Mouse (Mus musculus) midbrain, embryonic 12.5 days (tissue): Measurements from ENCODE around the gene Dcaf1. TPM values are rescaled to one million over a fixed set of nuclear protein-coding genes. Genes with fewer than 3 reads are reported as not detected.

Experiments
- ATAC-seq: fragments of 200-750 bp; cut with Nextera tagmentation; 2 replicates; pipeline ENCODE4 v1.8.0; 2017; ENCODE audit warnings: low read depth, moderate TSS enrichment, moderate library complexity; ENCODE audit not compliant: low FRiP score
- H3K27ac ChIP-seq: fragments of 300-500 bp; sonication (generic); replicated peaks from 2 replicates; pipeline ENCODE4 v1.5.1; 2016; ENCODE audit warnings: mild to moderate bottlenecking
- H3K27me3 ChIP-seq: fragments of 300-500 bp; sonication (generic); 2 replicates; pipeline ENCODE4 v1.6.1; 2016; ENCODE audit warnings: mild to moderate bottlenecking
- H3K36me3 ChIP-seq: fragments of 300-500 bp; sonication (generic); 2 replicates; pipeline ENCODE4 v1.6.1; 2016
- H3K4me1 ChIP-seq: fragments of 300-500 bp; sonication (generic); 2 replicates; pipeline ENCODE4 v1.6.1; 2016
- H3K4me2 ChIP-seq: fragments of 300-500 bp; sonication (generic); replicated peaks from 2 replicates; pipeline ENCODE4 v1.6.1; 2016; ENCODE audit warnings: mild to moderate bottlenecking, moderate library complexity
- H3K4me3 ChIP-seq: fragments of 300-500 bp; sonication (generic); 2 replicates; pipeline ENCODE4 v1.5.1; 2016; ENCODE audit warnings: mild to moderate bottlenecking
- H3K9ac ChIP-seq: fragments of 300-500 bp; sonication (generic); replicated peaks from 2 replicates; pipeline ENCODE4 v1.6.1; 2016; ENCODE audit warnings: mild to moderate bottlenecking, moderate library complexity
- H3K9me3 ChIP-seq: fragments of 300-500 bp; sonication (generic); 2 replicates; pipeline ENCODE4 v1.6.1; 2016; ENCODE audit warnings: mild to moderate bottlenecking
- WGBS: fragments of 180-500 bp; shearing (Covaris S2); methylation state at CpG from one replicate; pipeline ENCODE4 v1.1.7; 2016; 5-methylcytosine and 5-hydroxymethylcytosine counted together
- polyA plus RNA-seq: library from polyadenylated mRNA; unstranded; fragments of >200 nt; fragmentation: Nextera tagmentation; extraction: Ambion mirVana; gene quantifications from 2 replicates; pipeline ENCODE4 v1.2.1, GENCODE M21; 2016

The Dcaf1 gene
- polyA plus RNA-seq, 1 experiment from 2014 or later, result 26.8 TPM

- Histone ChIP-seq H3K36me3 (peaks cover 5% of the 10 kb centered on the region; the same call in 1 of the 2 replicates), H3K27me3 (no peaks in the 10 kb centered on the region), H3K27ac (no peak overlapping the region), H3K9me3 (no peaks in the 10 kb centered on the region), H3K4me1 (no peaks in the 10 kb centered on the region), H3K4me3 (no peak overlapping the region), H3K9ac (no peak overlapping the region), H3K4me2 (no peak overlapping the region)
- WGBS, result 89% methylated on average over 6 of the region's 6 CpGs
- ATAC-seq, result no peak
Observed at GRCm38 (mm10) chr9:106914878-106915277, 93.2 kb downstream of the Dcaf1 start.

Other genes starting within 250 kb of the Dcaf1 start
- not detected in 2 replicates for gene Iqcf6, start 195.3 kb upstream of the Dcaf1 start, polyA plus RNA-seq
- 9.6 and 10.0 TPM in 2 replicates for gene Grm2, start 165.8 kb upstream of the Dcaf1 start, polyA plus RNA-seq
- gene Tex264, start 135.9 kb upstream of the Dcaf1 start, polyA plus RNA-seq, result 26.3 and 30.3 TPM in 2 replicates
- gene Rad54l2, start 32.7 kb upstream of the Dcaf1 start, polyA plus RNA-seq, result 10.4 and 11.4 TPM in 2 replicates
- gene Rbm15b, start 65.6 kb downstream of the Dcaf1 start, polyA plus RNA-seq, result 33.4 and 39.2 TPM in 2 replicates
- gene Manf, start 70.1 kb downstream of the Dcaf1 start, polyA plus RNA-seq, result 194 and 217 TPM in 2 replicates